Mouse (Mus musculus): ENCODE data around the gene Cxcr5. TPM values are rescaled to one million over a fixed set of nuclear protein-coding genes. Genes with fewer than 3 reads are reported as not detected.

Gene Cxcr5
- total and polyA plus RNA-seq, 2 experiments from 2014 or later, result not detected

- H3K4me2 ChIP-seq (ENCODE audit: low read depth, low read length), result peak overlapping the region; percentile 85
- TF ChIP-seq CTCF (IDR thresholded peaks at IDR 0.05; ENCODE audit: low read depth) (no peak), EP300 (IDR thresholded peaks at IDR 0.05; ENCODE audit: low read depth) (no peak)
- H3K9ac ChIP-seq (replicated peaks; ENCODE audit: low read depth, low read length), result peak overlapping the region; percentile 23
- H3K9me3 ChIP-seq (replicated peaks; ENCODE audit: control insufficient read depth, low read length), result no peaks in the 10 kb centered on the region
- DNase-seq (ENCODE audit: low spot score), result no peak
- no peaks in the 10 kb centered on the region for H3K27me3 ChIP-seq (ENCODE audit: control insufficient read depth, insufficient read depth, low read length)
- peak overlapping the region; percentile 97 for H3K4me3 ChIP-seq (ENCODE audit: low read depth, low read length)
- peaks cover 65% of the 10 kb centered on the region for H3K4me1 ChIP-seq (ENCODE audit: control insufficient read depth, insufficient read depth)
- ATAC-seq (ENCODE audit: insufficient read depth, low read depth), result no peak
- peaks cover 8% of the 10 kb centered on the region; the same call in 1 of the 2 replicates for H3K36me3 ChIP-seq (replicated peaks; ENCODE audit: control insufficient read depth, insufficient read depth, low read length)
- peak overlapping the region; percentile 93 for H3K27ac ChIP-seq (ENCODE audit: low read depth)
- 8% methylated on average over 15 of the region's 15 CpGs for WGBS
Observed at GRCm38 (mm10) chr9:44486741-44487421, 74.8 kb downstream of the Cxcr5 start.

- Histone ChIP-seq H3K4me2 (ENCODE audit: low read depth, low read length) (peak overlapping the region; percentile 85), H3K27ac (ENCODE audit: low read depth) (peak overlapping the region; percentile 93), H3K9ac (replicated peaks; ENCODE audit: low read depth, low read length) (peak overlapping the region; percentile 37), H3K4me1 (ENCODE audit: control insufficient read depth, insufficient read depth) (peaks cover 60% of the 10 kb centered on the region), H3K36me3 (replicated peaks; ENCODE audit: control insufficient read depth, insufficient read depth, low read length) (peaks cover 2% of the 10 kb centered on the region; the same call in 1 of the 2 replicates), H3K9me3 (replicated peaks; ENCODE audit: control insufficient read depth, low read length) (no peaks in the 10 kb centered on the region), H3K4me3 (ENCODE audit: low read depth, low read length) (peak overlapping the region; percentile 97), H3K27me3 (ENCODE audit: control insufficient read depth, insufficient read depth, low read length) (no peaks in the 10 kb centered on the region)
- 6% methylated on average over 3 of the region's 3 CpGs for WGBS
- ATAC-seq (ENCODE audit: insufficient read depth, low read depth), result no peak
- no peak for DNase-seq (ENCODE audit: low spot score)
- TF ChIP-seq CTCF (IDR thresholded peaks at IDR 0.05; ENCODE audit: low read depth) (no peak), EP300 (IDR thresholded peaks at IDR 0.05; ENCODE audit: low read depth) (no peak)
Observed at GRCm38 (mm10) chr9:44486335-44486734, 75.3 kb downstream of the Cxcr5 start.

DNA sequence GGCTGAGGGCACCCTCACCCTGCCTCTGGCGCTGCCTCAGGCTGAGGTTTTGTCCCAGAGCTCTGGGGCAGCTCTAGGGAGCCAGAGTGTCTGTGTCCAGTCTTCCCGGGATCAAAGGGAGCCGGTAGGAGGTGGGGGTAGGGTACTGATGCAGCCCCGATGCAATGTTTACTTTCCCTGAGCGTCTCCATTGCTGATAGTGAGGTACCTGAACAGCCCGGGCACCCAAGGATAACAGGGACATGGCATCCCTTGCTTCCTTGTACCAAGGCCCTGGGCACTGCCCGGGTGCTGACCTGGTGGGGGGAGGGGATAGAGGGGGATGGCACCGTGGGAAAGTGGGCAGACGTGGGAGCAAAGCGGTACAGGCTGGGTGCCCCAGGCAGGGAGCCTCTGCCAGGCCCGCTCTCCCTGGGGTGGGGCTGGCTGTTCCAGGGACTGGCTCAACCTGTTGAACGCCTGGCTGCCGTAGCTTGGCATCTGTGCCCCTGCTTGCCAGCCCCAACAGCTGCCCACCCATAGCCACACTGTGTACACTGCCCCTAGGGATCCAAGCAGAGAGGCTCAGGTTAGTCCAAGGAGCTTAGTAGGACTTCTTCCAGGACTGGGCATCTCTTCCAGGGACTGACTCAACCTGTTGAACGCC lies 76.0 kb downstream of the Cxcr5 start:
- Histone ChIP-seq H3K9me3 (replicated peaks; ENCODE audit: control insufficient read depth, low read length) (no peaks in the 10 kb centered on the region), H3K4me2 (ENCODE audit: low read depth, low read length) (peak overlapping the region; percentile 85), H3K36me3 (replicated peaks; ENCODE audit: control insufficient read depth, insufficient read depth, low read length) (no peaks in the 10 kb centered on the region), H3K4me1 (ENCODE audit: control insufficient read depth, insufficient read depth) (peaks cover 53% of the 10 kb centered on the region), H3K27me3 (ENCODE audit: control insufficient read depth, insufficient read depth, low read length) (no peaks in the 10 kb centered on the region), H3K9ac (replicated peaks; ENCODE audit: low read depth, low read length) (peak overlapping the region; percentile 37), H3K4me3 (ENCODE audit: low read depth, low read length) (peak overlapping the region; percentile 97), H3K27ac (ENCODE audit: low read depth) (peak overlapping the region; percentile 93)
- TF ChIP-seq EP300 (IDR thresholded peaks at IDR 0.05; ENCODE audit: low read depth) (no peak), CTCF (IDR thresholded peaks at IDR 0.05; ENCODE audit: low read depth) (no peak)
- WGBS, result 28% methylated on average over 13 of the region's 14 CpGs
- ATAC-seq (ENCODE audit: insufficient read depth, low read depth) (no peak), DNase-seq (ENCODE audit: low spot score) (no peak)

DNA sequence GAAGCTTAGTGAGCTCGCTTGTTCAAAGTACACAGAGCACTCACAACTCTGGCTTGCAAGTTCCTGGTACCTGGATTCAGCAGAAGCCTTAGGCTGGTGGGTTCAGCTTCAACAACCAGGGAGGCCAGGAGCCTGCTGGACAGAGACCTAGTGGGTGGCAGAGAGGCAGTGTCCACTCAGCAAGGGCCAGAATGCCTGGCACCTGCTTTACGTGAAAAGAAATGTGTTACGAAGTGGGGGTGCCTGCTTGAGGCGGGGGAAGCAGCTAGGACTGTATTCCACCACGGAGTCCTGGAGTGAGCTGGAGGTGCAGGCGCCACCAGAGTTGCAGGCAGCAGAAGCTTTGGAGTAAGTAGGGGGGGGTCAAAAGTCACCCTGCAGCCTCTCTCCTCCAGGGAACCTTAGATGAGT lies 76.6 kb downstream of the Cxcr5 start:
- H3K27ac ChIP-seq (ENCODE audit: low read depth), result peak overlapping the region; percentile 93
- no peak for TF ChIP-seq EP300 (IDR thresholded peaks at IDR 0.05; ENCODE audit: low read depth)
- no peak for TF ChIP-seq CTCF (IDR thresholded peaks at IDR 0.05; ENCODE audit: low read depth)

GRCm38 (mm10) chr9:44484311-44485104 lies 77.2 kb downstream of the Cxcr5 start:
- no peaks in the 10 kb centered on the region for H3K27me3 ChIP-seq (ENCODE audit: control insufficient read depth, insufficient read depth, low read length)
- ATAC-seq (ENCODE audit: insufficient read depth, low read depth) (no peak), DNase-seq (ENCODE audit: low spot score) (no peak)
- peak overlapping the region; percentile 97 for H3K4me3 ChIP-seq (ENCODE audit: low read depth, low read length)
- H3K36me3 ChIP-seq (replicated peaks; ENCODE audit: control insufficient read depth, insufficient read depth, low read length), result no peaks in the 10 kb centered on the region
- 12% methylated on average over 7 of the region's 7 CpGs for WGBS
- H3K9ac ChIP-seq (replicated peaks; ENCODE audit: low read depth, low read length), result peak overlapping the region; percentile 94
- peaks cover 42% of the 10 kb centered on the region for H3K4me1 ChIP-seq (ENCODE audit: control insufficient read depth, insufficient read depth)
- TF ChIP-seq EP300 (IDR thresholded peaks at IDR 0.05; ENCODE audit: low read depth) (no peak), CTCF (IDR thresholded peaks at IDR 0.05; ENCODE audit: low read depth) (no peak)
- peak overlapping the region; percentile 93 for H3K27ac ChIP-seq (ENCODE audit: low read depth)
- peak overlapping the region; percentile 85 for H3K4me2 ChIP-seq (ENCODE audit: low read depth, low read length)
- H3K9me3 ChIP-seq (replicated peaks; ENCODE audit: control insufficient read depth, low read length), result no peaks in the 10 kb centered on the region

More for the DNA sequence above, 76.6 kb downstream of the Cxcr5 start:
- Histone ChIP-seq H3K9me3 (replicated peaks; ENCODE audit: control insufficient read depth, low read length) (no peaks in the 10 kb centered on the region), H3K4me1 (ENCODE audit: control insufficient read depth, insufficient read depth) (peaks cover 48% of the 10 kb centered on the region), H3K36me3 (replicated peaks; ENCODE audit: control insufficient read depth, insufficient read depth, low read length) (no peaks in the 10 kb centered on the region), H3K4me3 (ENCODE audit: low read depth, low read length) (peak overlapping the region; percentile 97), H3K4me2 (ENCODE audit: low read depth, low read length) (peak overlapping the region; percentile 85), H3K27me3 (ENCODE audit: control insufficient read depth, insufficient read depth, low read length) (no peaks in the 10 kb centered on the region), H3K9ac (replicated peaks; ENCODE audit: low read depth, low read length) (peak overlapping the region; percentile 37; the same call in 1 of the 2 replicates)
- ATAC-seq (ENCODE audit: insufficient read depth, low read depth) (no peak), DNase-seq (ENCODE audit: low spot score) (no peak)
- WGBS, result 42% methylated on average over 6 of the region's 6 CpGs

Measured in heart, postnatal 0 days (tissue).